15 mouse cellular contexts compared by ENCODE assay signal in genomic region chr8:53956148-53956547, GRCm38 (mm10).
"Had no signal": no experiment of that assay in that cellular context is flagged by ENCODE, and none has a peak within 500 bp of the region (broad histone marks: within the 10 kb centered on the region; RNA-seq: fewer than 3 reads in every experiment).

No protein-coding gene starts in this region.

- H3K4me2 ChIP-seq: liver, embryonic 13.5 days; midbrain, embryonic 11.5 days had no signal

- H3K27me3 ChIP-seq: liver, embryonic 13.5 days had no signal

- H3K4me1 ChIP-seq: liver, embryonic 13.5 days had no signal

- H3K27ac ChIP-seq: left cerebral cortex, adult 2 months; liver, embryonic 13.5 days had no signal

- H3K4me3 ChIP-seq: left cerebral cortex, adult 2 months; liver, embryonic 13.5 days had no signal

- H3K36me3 ChIP-seq: liver, embryonic 13.5 days had no signal

- H3K9ac ChIP-seq: liver, embryonic 13.5 days had no signal

- H3K9me3 ChIP-seq: liver, embryonic 13.5 days had no signal

- DNase-seq: kidney, postnatal 10 days; kidney, postnatal 36 days; layer of hippocampus, postnatal 36 days; liver, embryonic 13.5 days; lung, adult 2 months; lung, postnatal 14 days; lung, postnatal 4 days; midbrain, embryonic 14.5 days; right cerebral cortex, postnatal 25 days; spleen, adult 18-20 months; thymus, adult 2 months; thymus, postnatal 14 days; thymus, postnatal 4 days had no signal
